Mouse (Mus musculus): ENCODE measurements around the gene Snx3.

Snx3 gene

GRCm38 (mm10) chr10:42510141-42510540 is 8.3 kb downstream of the Snx3 start:
- in situ Hi-C loops (cut with MboI): no loop called here

- in situ Hi-C loops (cut with MboI): no loop called here
Measured at GRCm38 (mm10) chr10:42511184-42512135, 9.6 kb downstream of the Snx3 start.

GRCm38 (mm10) chr10:42514125-42514524 is 12.3 kb downstream of the Snx3 start:
- in situ Hi-C loops (cut with MboI): no loop called here

GRCm38 (mm10) chr10:42518363-42518762 is 16.5 kb downstream of the Snx3 start:
- in situ Hi-C loops (cut with MboI): no loop called here

GRCm38 (mm10) chr10:42521315-42521981 is 19.6 kb downstream of the Snx3 start:
- in situ Hi-C loops (cut with MboI): no loop called here

- in situ Hi-C loops (cut with MboI): no loop called here
Measured at GRCm38 (mm10) chr10:42522912-42523311, 21.1 kb downstream of the Snx3 start.

- in situ Hi-C loops (cut with MboI): no loop called here
Measured at GRCm38 (mm10) chr10:42523556-42524162, 21.8 kb downstream of the Snx3 start.

- in situ Hi-C loops (cut with MboI): no loop called here
Measured at GRCm38 (mm10) chr10:42525682-42526081, 23.9 kb downstream of the Snx3 start.

- in situ Hi-C loops (cut with MboI): no loop called here
Measured at GRCm38 (mm10) chr10:42533836-42534453, 32.1 kb downstream of the Snx3 start.

GRCm38 (mm10) chr10:42537571-42538316 is 35.9 kb downstream of the Snx3 start:
- in situ Hi-C loops (cut with MboI): no loop called here

- in situ Hi-C loops (cut with MboI): no loop called here
Measured at GRCm38 (mm10) chr10:42545707-42546503, 44.1 kb downstream of the Snx3 start.

- in situ Hi-C loops (cut with MboI): no loop called here
Measured at GRCm38 (mm10) chr10:42546507-42546906, 44.7 kb downstream of the Snx3 start.

GRCm38 (mm10) chr10:42559581-42560200 is 57.9 kb downstream of the Snx3 start:
- in situ Hi-C loops (cut with MboI): no loop called here

- in situ Hi-C loops (cut with MboI): no loop called here
Measured at GRCm38 (mm10) chr10:42562272-42562671, 60.4 kb downstream of the Snx3 start.

- in situ Hi-C loops (cut with MboI): no loop called here
Measured at GRCm38 (mm10) chr10:42572567-42572966, 70.7 kb downstream of the Snx3 start.

- in situ Hi-C loops (cut with MboI): no loop called here
Measured at GRCm38 (mm10) chr10:42572971-42573370, 71.1 kb downstream of the Snx3 start.

GRCm38 (mm10) chr10:42574639-42575038 is 72.8 kb downstream of the Snx3 start:
- in situ Hi-C loops (cut with MboI): no loop called here

GRCm38 (mm10) chr10:42577525-42578280 is 75.9 kb downstream of the Snx3 start:
- in situ Hi-C loops (cut with MboI): no loop called here

GRCm38 (mm10) chr10:42578281-42578675 is 76.4 kb downstream of the Snx3 start:
- in situ Hi-C loops (cut with MboI): no loop called here

Data from mature B cell (primary cell).